Mouse (Mus musculus) heart, embryonic 11.5 days (tissue): ENCODE measurements around the gene Sat1. TPM values are rescaled to one million over a fixed set of nuclear protein-coding genes. Genes with fewer than 3 reads are reported as not detected.

Source experiments
- ATAC-seq: fragments of 200-750 bp; cut with Nextera tagmentation; replicated peaks from 2 replicates; pipeline ENCODE4 v1.8.0; 2017; ENCODE audit warnings: moderate library complexity; ENCODE audit not compliant: insufficient number of reproducible peaks, low FRiP score, low TSS enrichment
- H3K27ac ChIP-seq: fragments of 300-500 bp; sonication (generic); 2 replicates; pipeline ENCODE4 v1.5.1; 2014; ENCODE audit warnings: mild to moderate bottlenecking, low read depth, low read length
- H3K27me3 ChIP-seq: fragments of 300-500 bp; sonication (generic); 2 replicates; pipeline ENCODE4 v1.6.1; 2014; ENCODE audit warnings: mild to moderate bottlenecking, low read length, mixed read lengths; ENCODE audit not compliant: control insufficient read depth, insufficient read depth
- H3K36me3 ChIP-seq: fragments of 300-500 bp; sonication (generic); 2 replicates; pipeline ENCODE4 v1.6.1; 2014; ENCODE audit warnings: mild to moderate bottlenecking, low read length, moderate library complexity, mixed read lengths; ENCODE audit not compliant: control insufficient read depth, insufficient read depth
- H3K4me1 ChIP-seq: fragments of 300-500 bp; sonication (generic); 2 replicates; pipeline ENCODE4 v1.6.1; 2014; ENCODE audit warnings: low read length; ENCODE audit not compliant: control insufficient read depth, insufficient read depth
- H3K4me2 ChIP-seq: fragments of 300-500 bp; sonication (generic); 2 replicates; pipeline ENCODE4 v1.6.1; 2014; ENCODE audit warnings: mild to moderate bottlenecking, moderate library complexity
- H3K4me3 ChIP-seq: fragments of 300-500 bp; sonication (generic); 2 replicates; pipeline ENCODE4 v1.5.1; 2014; ENCODE audit warnings: low read depth, low read length
- H3K9ac ChIP-seq: fragments of 300-500 bp; sonication (generic); 2 replicates; pipeline ENCODE4 v1.6.1; 2014; ENCODE audit warnings: mild to moderate bottlenecking, low read depth, low read length, moderate library complexity
- H3K9me3 ChIP-seq: fragments of 300-500 bp; sonication (generic); replicated peaks from 2 replicates; pipeline ENCODE4 v1.6.1; 2016; ENCODE audit warnings: low read length; ENCODE audit not compliant: control insufficient read depth
- WGBS: fragments of 180-500 bp; shearing (Covaris S2); extraction: QIAGEN DNeasy Blood & Tissue Kit; methylation state at CpG from one replicate; pipeline ENCODE4 v1.1.7; 2014; ENCODE audit not compliant: insufficient replicate concordance; 5-methylcytosine and 5-hydroxymethylcytosine counted together
- polyA plus RNA-seq: library from polyadenylated mRNA; unstranded; fragments of >200 nt; fragmentation: Nextera tagmentation; extraction: Ambion mirVana; gene quantifications from 2 replicates; pipeline ENCODE4 v1.2.1, GENCODE M21; 2014

Sat1 gene
- polyA plus RNA-seq, 1 experiment from 2014 or later, result 79.2 TPM

DNA sequence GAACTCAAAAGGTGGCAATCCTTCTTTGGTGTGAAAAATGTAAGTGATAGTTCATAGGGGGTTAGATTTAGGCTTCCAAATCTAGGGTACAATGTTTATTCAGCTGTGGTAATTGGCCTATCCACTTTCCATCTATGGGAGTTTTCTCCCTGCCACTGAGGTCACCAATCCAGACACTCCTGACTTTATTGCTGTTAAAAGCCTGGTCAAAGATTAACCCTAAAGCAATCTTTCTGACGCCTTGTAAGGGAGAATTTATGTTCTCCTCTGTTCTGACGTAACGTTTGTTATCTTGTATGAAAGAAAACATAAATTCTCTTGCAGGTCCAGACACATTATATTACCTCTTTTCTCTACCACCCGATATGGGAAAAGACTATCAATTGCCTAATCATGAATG lies 40.7 kb downstream of the Sat1 start:
- H3K27me3 ChIP-seq, result no peaks in the 10 kb centered on the region
- no peak overlapping the region for H3K4me3 ChIP-seq
- no peaks in the 10 kb centered on the region for H3K4me1 ChIP-seq
- ATAC-seq, result no peak
- WGBS, result 69% methylated on average over 4 of the region's 4 CpGs
- no peak overlapping the region for H3K9ac ChIP-seq
- no peaks in the 10 kb centered on the region for H3K9me3 ChIP-seq
- no peak overlapping the region for H3K27ac ChIP-seq
- H3K4me2 ChIP-seq, result no peak overlapping the region
- H3K36me3 ChIP-seq, result no peaks in the 10 kb centered on the region

DNA sequence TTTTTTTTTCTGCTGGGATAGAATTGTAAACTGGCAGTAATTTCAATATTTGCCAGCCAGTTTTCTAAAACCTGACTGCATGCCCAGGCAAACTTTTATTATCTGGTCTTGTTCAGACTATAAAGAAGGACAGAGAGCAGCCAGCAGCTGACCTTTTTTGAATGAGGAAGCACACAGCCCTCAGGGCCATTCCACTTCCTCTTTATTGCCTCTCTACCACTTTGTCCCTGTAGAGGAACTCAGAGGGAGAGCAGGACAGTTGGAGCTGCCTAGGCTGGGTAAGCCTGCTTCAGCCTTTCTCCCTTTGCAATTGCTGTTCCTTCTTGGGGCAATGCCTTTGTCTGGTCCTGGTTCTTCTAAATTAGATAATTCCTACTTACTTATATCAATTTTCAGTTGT lies 43.9 kb downstream of the Sat1 start:
- Histone ChIP-seq H3K4me3 (no peak overlapping the region), H3K4me1 (no peaks in the 10 kb centered on the region), H3K9ac (no peak overlapping the region), H3K27ac (no peak overlapping the region), H3K27me3 (no peaks in the 10 kb centered on the region), H3K36me3 (no peaks in the 10 kb centered on the region), H3K4me2 (no peak overlapping the region), H3K9me3 (no peaks in the 10 kb centered on the region)
- no peak for ATAC-seq

DNA sequence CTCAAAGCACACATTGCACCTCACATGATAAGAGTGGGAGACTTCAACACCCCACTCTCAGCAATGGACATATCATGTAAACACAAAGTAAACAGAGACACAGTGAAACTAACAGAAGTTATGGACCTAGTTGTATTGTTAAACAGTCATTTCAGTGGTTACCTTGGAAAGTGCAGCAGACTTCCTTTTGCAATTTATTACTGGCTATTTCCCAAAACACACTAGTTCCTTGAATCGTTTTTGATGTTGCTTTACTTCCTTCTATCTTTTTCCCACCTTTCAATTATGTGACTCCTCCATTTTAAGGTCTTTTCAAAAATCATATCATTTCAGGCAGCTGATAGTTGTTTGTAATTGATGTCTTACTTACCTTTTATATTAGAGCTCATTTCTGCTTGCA lies 44.5 kb downstream of the Sat1 start:
- no peak overlapping the region for H3K27ac ChIP-seq
- H3K9me3 ChIP-seq, result no peaks in the 10 kb centered on the region
- no peak overlapping the region for H3K4me2 ChIP-seq
- no peak overlapping the region for H3K4me3 ChIP-seq
- 42% methylated on average over 1 of the region's 1 CpGs for WGBS
- no peak overlapping the region for H3K9ac ChIP-seq
- H3K27me3 ChIP-seq, result no peaks in the 10 kb centered on the region
- no peaks in the 10 kb centered on the region for H3K36me3 ChIP-seq
- ATAC-seq, result no peak
- no peaks in the 10 kb centered on the region for H3K4me1 ChIP-seq

DNA sequence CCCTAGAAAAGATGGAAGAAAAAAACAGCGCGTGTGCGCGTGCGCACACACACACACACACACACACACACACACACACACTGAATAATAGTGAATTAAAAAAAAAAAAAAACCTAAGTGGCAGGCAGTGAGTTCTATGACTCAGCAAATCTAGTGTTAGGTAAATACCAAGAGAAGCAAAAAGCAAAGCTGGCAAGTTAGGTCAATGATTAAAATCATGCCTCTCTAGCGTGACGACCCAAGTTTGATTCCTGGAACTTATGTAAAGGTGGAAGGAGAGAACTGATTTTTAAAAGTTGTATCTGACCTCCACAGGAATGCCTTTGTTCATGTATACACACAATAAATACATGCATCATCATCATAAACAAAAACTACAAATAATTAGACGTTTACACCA lies 46.4 kb downstream of the Sat1 start:
- H3K4me1 ChIP-seq, result no peaks in the 10 kb centered on the region
- WGBS, result 93% methylated on average over 8 of the region's 8 CpGs
- H3K27ac ChIP-seq, result no peak overlapping the region
- no peaks in the 10 kb centered on the region for H3K9me3 ChIP-seq
- no peaks in the 10 kb centered on the region for H3K36me3 ChIP-seq
- no peak overlapping the region for H3K4me3 ChIP-seq
- H3K4me2 ChIP-seq, result no peak overlapping the region
- no peak overlapping the region for H3K9ac ChIP-seq
- no peak for ATAC-seq
- H3K27me3 ChIP-seq, result no peaks in the 10 kb centered on the region

DNA sequence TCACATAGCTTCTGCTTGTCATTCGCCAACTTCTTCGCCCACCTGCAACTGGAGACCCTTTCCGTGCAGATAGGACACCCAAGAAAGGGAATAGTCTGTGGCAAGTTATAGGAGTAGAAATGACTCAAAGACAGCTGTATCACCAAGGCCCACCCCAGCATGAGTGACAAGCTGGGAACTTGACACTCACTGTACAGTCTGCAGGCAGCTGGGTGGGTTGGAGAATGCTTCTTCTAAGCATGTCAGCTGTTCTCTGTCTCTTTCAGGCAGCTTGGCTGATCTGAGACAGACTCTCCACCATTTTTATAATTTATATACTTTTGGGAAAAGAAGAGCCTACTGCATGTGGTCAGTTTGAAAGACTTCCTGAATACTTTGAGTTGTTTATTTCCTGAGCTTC lies 48.6 kb downstream of the Sat1 start:
- Histone ChIP-seq H3K9ac (no peak overlapping the region), H3K36me3 (no peaks in the 10 kb centered on the region), H3K4me2 (no peak overlapping the region), H3K4me3 (no peak overlapping the region), H3K9me3 (no peaks in the 10 kb centered on the region), H3K27me3 (no peaks in the 10 kb centered on the region), H3K27ac (no peak overlapping the region), H3K4me1 (no peaks in the 10 kb centered on the region)
- 85% methylated on average over 3 of the region's 3 CpGs for whole genome bisulfite sequencing
- no peak for ATAC-seq

DNA sequence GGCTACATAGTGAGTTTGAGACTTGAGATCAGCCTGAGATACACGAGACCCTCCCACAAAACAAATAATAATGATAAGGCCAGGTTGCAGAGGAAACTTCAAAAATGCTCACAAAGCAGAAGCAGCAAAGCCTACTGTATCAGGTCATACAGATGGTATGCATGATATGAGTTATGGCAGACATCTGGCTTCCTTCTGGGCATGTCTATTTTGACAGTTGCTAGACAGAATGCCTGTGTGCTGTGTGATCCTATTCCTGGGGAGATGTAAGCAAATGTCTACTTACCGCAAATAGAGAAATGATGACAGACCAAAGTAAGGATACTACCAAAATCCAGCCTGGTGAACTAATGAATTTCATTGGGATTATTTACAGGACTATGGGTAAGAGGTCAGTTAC lies 49.9 kb downstream of the Sat1 start:
- no peak overlapping the region for H3K27ac ChIP-seq
- no peak overlapping the region for H3K9ac ChIP-seq
- no peaks in the 10 kb centered on the region for H3K4me1 ChIP-seq
- no peak overlapping the region for H3K4me3 ChIP-seq
- no peak overlapping the region for H3K4me2 ChIP-seq
- ATAC-seq, result no peak
- H3K27me3 ChIP-seq, result no peaks in the 10 kb centered on the region
- no peaks in the 10 kb centered on the region for H3K9me3 ChIP-seq
- 69% methylated on average over 2 of the region's 2 CpGs for WGBS
- no peaks in the 10 kb centered on the region for H3K36me3 ChIP-seq

DNA sequence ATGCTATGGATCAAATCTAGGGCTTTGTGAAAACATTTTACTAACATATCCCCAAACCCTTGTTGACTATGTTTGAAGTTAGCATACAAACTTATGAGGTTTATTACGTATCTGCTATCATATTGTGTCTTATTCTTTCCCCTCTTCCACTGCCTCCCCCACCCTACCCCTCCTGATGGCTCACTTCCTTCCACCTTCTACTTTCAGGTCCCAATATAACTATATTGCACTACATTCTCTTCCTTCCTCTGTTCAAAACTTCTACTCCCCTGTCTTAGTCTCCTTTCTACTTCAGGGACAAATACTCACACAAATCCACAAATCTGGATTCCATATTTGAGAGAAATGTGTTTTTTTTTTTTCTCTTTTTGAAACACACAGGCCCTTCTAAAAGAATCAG lies 52.7 kb downstream of the Sat1 start:
- ATAC-seq, result no peak

More for the DNA sequence above, 52.7 kb downstream of the Sat1 start:
- H3K27me3 ChIP-seq, result no peaks in the 10 kb centered on the region
- no peaks in the 10 kb centered on the region for H3K36me3 ChIP-seq
- no peaks in the 10 kb centered on the region for H3K9me3 ChIP-seq
- H3K4me1 ChIP-seq, result no peaks in the 10 kb centered on the region
- H3K27ac ChIP-seq, result no peak overlapping the region
- 50% methylated on average over 1 of the region's 1 CpGs for WGBS
- no peak overlapping the region for H3K4me3 ChIP-seq
- no peak overlapping the region for H3K9ac ChIP-seq
- H3K4me2 ChIP-seq, result no peak overlapping the region

Other genes with a start within 250 kb of the Sat1 start
- not detected in 2 replicates for gene Magea8, start 220.6 kb downstream of the Sat1 start, polyA plus RNA-seq
- not detected in 2 replicates for gene Magea5, start 153.3 kb downstream of the Sat1 start, polyA plus RNA-seq
- gene Magea1, start 126.7 kb downstream of the Sat1 start, polyA plus RNA-seq, result not detected in 2 replicates
- not detected in 2 replicates for gene Magea2, start 122.8 kb downstream of the Sat1 start, polyA plus RNA-seq
- gene Cldn34b2, start 88.0 kb downstream of the Sat1 start, polyA plus RNA-seq, result not detected in 2 replicates
- 33.1 and 42.0 TPM in 2 replicates for gene Acot9, start 46.0 kb upstream of the Sat1 start, polyA plus RNA-seq
- gene Prdx4, start 124.3 kb upstream of the Sat1 start, polyA plus RNA-seq, result 273 and 288 TPM in 2 replicates